In genomic region chr16:72967509-72967908, GRCm38 (mm10) we compare ENCODE assay signal across 27 mouse cellular contexts.
DNase-seq lines count a peak whose midpoint lies in the region; ATAC-seq and TF ChIP-seq lines count a peak whose summit lies in the region.
"Had no signal": no experiment of that assay in that cellular context is flagged by ENCODE, and none has a peak within 500 bp of the region (broad histone marks: within the 10 kb centered on the region; RNA-seq: fewer than 3 reads in every experiment).

No protein-coding gene starts in this region.

- H3K27me3 ChIP-seq in forebrain, embryonic 14.5 days (replicated peaks; ENCODE audit: control insufficient read depth, insufficient read depth, low read length), result no peaks in the 10 kb centered on the region
- H3K27me3 ChIP-seq in forebrain, embryonic 10.5 days (ENCODE audit: poor library complexity, severe bottlenecking), result no peaks in the 10 kb centered on the region
- H3K27me3 ChIP-seq: heart, embryonic 15.5 days; limb, embryonic 15.5 days; liver, embryonic 13.5 days; midbrain, embryonic 13.5 days; neural tube, embryonic 13.5 days had no signal

- intact Hi-C loops in left cerebral cortex, postnatal 36 days (cut with DNase I), result no loop called here

- TF ChIP-seq POLR2A in brain, embryonic 14.5 days (IDR thresholded peaks at IDR 0.05; ENCODE audit: borderline replicate concordance, extremely low read depth, insufficient read depth, insufficient read length, poor library complexity, severe bottlenecking), result no peak

- WGBS in forebrain, embryonic 14.5 days, result 65% methylated on average over 7 of the region's 7 CpGs
- 90% methylated on average over 7 of the region's 7 CpGs for WGBS in forebrain, embryonic 10.5 days

- no peak overlapping the region for H3K9ac ChIP-seq in forebrain, embryonic 14.5 days (ENCODE audit: low read length)
- H3K9ac ChIP-seq: heart, embryonic 15.5 days; limb, embryonic 15.5 days; liver, embryonic 13.5 days; midbrain, embryonic 13.5 days; neural tube, embryonic 13.5 days had no signal

- no peaks in the 10 kb centered on the region for H3K9me3 ChIP-seq in forebrain, embryonic 14.5 days (replicated peaks; ENCODE audit: control insufficient read depth, low read length)
- peaks cover 4% of the 10 kb centered on the region; the same call in 1 of the 2 replicates for H3K9me3 ChIP-seq in forebrain, embryonic 10.5 days
- H3K9me3 ChIP-seq: heart, embryonic 10.5 days; heart, embryonic 15.5 days; limb, embryonic 10.5 days; limb, embryonic 15.5 days; liver, embryonic 13.5 days; midbrain, embryonic 13.5 days; neural tube, embryonic 13.5 days had no signal

- no peak overlapping the region for H3K4me2 ChIP-seq in forebrain, embryonic 14.5 days (ENCODE audit: low read length)
- H3K4me2 ChIP-seq: heart, embryonic 15.5 days; limb, embryonic 15.5 days; liver, embryonic 13.5 days; midbrain, embryonic 13.5 days; neural tube, embryonic 13.5 days had no signal

- TF ChIP-seq CTCF in brain, embryonic 14.5 days (IDR thresholded peaks at IDR 0.05; ENCODE audit: borderline replicate concordance, extremely low read depth, insufficient read depth, insufficient read length), result no peak

- H3K36me3 ChIP-seq in forebrain, embryonic 14.5 days (ENCODE audit: control insufficient read depth, insufficient read depth, low read length), result no peaks in the 10 kb centered on the region
- H3K36me3 ChIP-seq in forebrain, embryonic 10.5 days (replicated peaks), result peaks cover 13% of the 10 kb centered on the region
- H3K36me3 ChIP-seq: heart, embryonic 15.5 days had no signal

- H3K27ac ChIP-seq in forebrain, embryonic 14.5 days (ENCODE audit: low read depth, low read length), result peak overlapping the region; percentile 27; the same call in 1 of the 2 replicates
- no peak overlapping the region for H3K27ac ChIP-seq in forebrain, embryonic 10.5 days
- H3K27ac ChIP-seq: heart, embryonic 10.5 days; heart, embryonic 15.5 days; limb, embryonic 10.5 days; limb, embryonic 15.5 days; liver, embryonic 13.5 days; macrophage; midbrain, embryonic 13.5 days; neural tube, embryonic 13.5 days had no signal

- H3K4me1 ChIP-seq in forebrain, embryonic 14.5 days (ENCODE audit: control insufficient read depth, insufficient read depth, low read length), result no peaks in the 10 kb centered on the region
- H3K4me1 ChIP-seq in forebrain, embryonic 10.5 days, result no peaks in the 10 kb centered on the region
- H3K4me1 ChIP-seq: heart, embryonic 10.5 days; heart, embryonic 15.5 days; limb, embryonic 10.5 days; liver, embryonic 13.5 days; neural tube, embryonic 13.5 days had no signal

- no peak; the same call in 1 of the 2 replicates for ATAC-seq in forebrain, embryonic 14.5 days
- ATAC-seq: hindbrain, embryonic 16.5 days; lung, postnatal 0 days; midbrain, embryonic 13.5 days; Patski had no signal

- peak; percentile 66 for DNase-seq in forebrain, embryonic 14.5 days (ENCODE audit: low spot score)
- no peak for DNase-seq in forebrain, embryonic 10.5 days (ENCODE audit: extremely low spot score, low spot score)
- peak; percentile 8 for DNase-seq in left cerebral cortex, adult 11 months (ENCODE audit: low spot score)
- DNase-seq in left cerebral cortex, postnatal 36 days (ENCODE audit: low spot score in 2 of 2), result no peak
- peak; percentile 76 for DNase-seq in brain, embryonic 14.5 days (ENCODE audit: low read depth)
- DNase-seq in telencephalon, adult 2 months (ENCODE audit: low read depth, low spot score), result peak; percentile 48
- DNase-seq in adrenal gland, postnatal 36 days, result no peak
- DNase-seq: adrenal gland, postnatal 10 days; cerebellum, adult 2 months; gastrocnemius, postnatal 14 days; kidney, adult 18-20 months; kidney, postnatal 36 days; liver, embryonic 13.5 days; lung, adult 18-20 months; spleen, adult 18-20 months; thymus, adult 18-20 months; thymus, postnatal 25 days had no signal

- no peak overlapping the region for H3K4me3 ChIP-seq in forebrain, embryonic 14.5 days (ENCODE audit: low read depth, low read length)
- H3K4me3 ChIP-seq in forebrain, embryonic 10.5 days, result no peak overlapping the region
- H3K4me3 ChIP-seq: heart, embryonic 10.5 days; heart, embryonic 15.5 days; limb, embryonic 10.5 days; limb, embryonic 15.5 days; liver, embryonic 13.5 days; midbrain, embryonic 13.5 days; neural tube, embryonic 13.5 days had no signal

Comparison
In these comparisons a context has a peak if more than half of its experiments do, and no peak if none do; other contexts are left out.
1. DNase-seq: peak in forebrain, embryonic 14.5 days (single experiment), left cerebral cortex, adult 11 months (single experiment), brain, embryonic 14.5 days (single experiment) and telencephalon, adult 2 months (single experiment); none in forebrain, embryonic 10.5 days (single experiment), left cerebral cortex, postnatal 36 days (0 of 2) and adrenal gland, postnatal 36 days (0 of 2).